Mouse (Mus musculus) embryonic facial prominence, embryonic 15.5 days (tissue): ENCODE measurements around the gene AL731706.2. TPM values are rescaled to one million over a fixed set of nuclear protein-coding genes. Genes with fewer than 3 reads are reported as not detected.

Experiments
- ATAC-seq: fragments of 200-750 bp; cut with Nextera tagmentation; 2 replicates; pipeline ENCODE4 v1.8.0; 2017; ENCODE audit warnings: low read depth, moderate TSS enrichment; ENCODE audit not compliant: insufficient number of reproducible peaks, low FRiP score, low TSS enrichment
- H3K27ac ChIP-seq: fragments of 300-500 bp; sonication (generic); replicated peaks from 2 replicates; pipeline ENCODE4 v1.5.1; 2015; ENCODE audit warnings: mild to moderate bottlenecking, inconsistent platforms
- H3K27me3 ChIP-seq: fragments of 300-500 bp; sonication (generic); 2 replicates; pipeline ENCODE4 v1.6.1; 2015; ENCODE audit warnings: inconsistent platforms
- H3K36me3 ChIP-seq: fragments of 300-500 bp; sonication (generic); 2 replicates; pipeline ENCODE4 v1.6.1; 2015; ENCODE audit warnings: mild to moderate bottlenecking, inconsistent platforms
- H3K4me1 ChIP-seq: fragments of 300-500 bp; sonication (generic); 2 replicates; pipeline ENCODE4 v1.6.1; 2015; ENCODE audit warnings: inconsistent platforms
- H3K4me2 ChIP-seq: fragments of 300-500 bp; sonication (generic); replicated peaks from 2 replicates; pipeline ENCODE4 v1.6.1; 2015; ENCODE audit warnings: mild to moderate bottlenecking, inconsistent platforms
- H3K4me3 ChIP-seq: fragments of 300-500 bp; sonication (generic); replicated peaks from 2 replicates; pipeline ENCODE4 v1.5.1; 2015; ENCODE audit warnings: mild to moderate bottlenecking, inconsistent platforms
- H3K9ac ChIP-seq: fragments of 300-500 bp; sonication (generic); 2 replicates; pipeline ENCODE4 v1.6.1; 2015; ENCODE audit warnings: inconsistent platforms
- H3K9me3 ChIP-seq: fragments of 300-500 bp; sonication (generic); replicated peaks from 2 replicates; pipeline ENCODE4 v1.6.1; 2016; ENCODE audit warnings: inconsistent platforms
- WGBS: fragments of 180-500 bp; shearing (Covaris S2); methylation state at CpG from one replicate; pipeline ENCODE4 v1.1.7; 2015; 5-methylcytosine and 5-hydroxymethylcytosine counted together
- polyA plus RNA-seq: library from polyadenylated mRNA; unstranded; fragments of >200 nt; fragmentation: Nextera tagmentation; extraction: Ambion mirVana; gene quantifications from 2 replicates; pipeline ENCODE4 v1.2.1, GENCODE M21; 2015

AL731706.2 gene
- 39.2 and 40.6 TPM in 2 replicates for polyA plus RNA-seq

- H3K9ac ChIP-seq: no peak within 1 kb of the TSS
- 95% methylated on average over 2 of the region's 2 CpGs for WGBS
- H3K4me3 ChIP-seq: no peak within 1 kb of the TSS
- H3K4me2 ChIP-seq: no peak within 1 kb of the TSS
- peaks cover 5% of the 10 kb centered on the region for H3K4me1 ChIP-seq
- ATAC-seq: no peak
- no peaks in the 10 kb centered on the region for H3K27me3 ChIP-seq
- H3K36me3 ChIP-seq: peaks cover 29% of the 10 kb centered on the region
- no peaks in the 10 kb centered on the region for H3K9me3 ChIP-seq
- no peak within 1 kb of the TSS for H3K27ac ChIP-seq
Observed at GRCm38 (mm10) chr2:136885579-136885978, at the start of gene AL731706.2. Gene AL731706.2 (minus strand): TSS chr2:136885679.

- H3K27ac ChIP-seq: no peak overlapping the region
- H3K27me3 ChIP-seq: no peaks in the 10 kb centered on the region
- peaks cover 19% of the 10 kb centered on the region for H3K4me1 ChIP-seq
- no peak overlapping the region for H3K4me2 ChIP-seq
- H3K36me3 ChIP-seq: no peaks in the 10 kb centered on the region
- no peak overlapping the region for H3K4me3 ChIP-seq
- 60% methylated on average over 4 of the region's 4 CpGs for WGBS
- no peaks in the 10 kb centered on the region for H3K9me3 ChIP-seq
- ATAC-seq: peak; percentile 39
- H3K9ac ChIP-seq: no peak overlapping the region
Observed at GRCm38 (mm10) chr2:136921003-136921408, 35.5 kb upstream of the AL731706.2 start.

- WGBS: 79% methylated on average over 3 of the region's 3 CpGs
- no peaks in the 10 kb centered on the region for H3K9me3 ChIP-seq
- H3K4me3 ChIP-seq: no peak overlapping the region
- H3K36me3 ChIP-seq: no peaks in the 10 kb centered on the region
- H3K27me3 ChIP-seq: no peaks in the 10 kb centered on the region
- no peak overlapping the region for H3K4me2 ChIP-seq
- ATAC-seq: 0 out of 2 replicates have a peak, but pooled peaks have one; percentile 4
- peaks cover 19% of the 10 kb centered on the region for H3K4me1 ChIP-seq
- no peak overlapping the region for H3K27ac ChIP-seq
- H3K9ac ChIP-seq: no peak overlapping the region
Observed at GRCm38 (mm10) chr2:136920257-136920993, 34.9 kb upstream of the AL731706.2 start.

GRCm38 (mm10) chr2:136919433-136919832 lies 34.0 kb upstream of the AL731706.2 start:
- Histone ChIP-seq H3K9me3 (no peaks in the 10 kb centered on the region), H3K9ac (no peak overlapping the region), H3K4me1 (peaks cover 19% of the 10 kb centered on the region), H3K36me3 (no peaks in the 10 kb centered on the region), H3K27me3 (no peaks in the 10 kb centered on the region), H3K27ac (no peak overlapping the region), H3K4me2 (no peak overlapping the region), H3K4me3 (no peak overlapping the region)
- 86% methylated on average over 1 of the region's 1 CpGs for WGBS
- ATAC-seq: no peak

DNA sequence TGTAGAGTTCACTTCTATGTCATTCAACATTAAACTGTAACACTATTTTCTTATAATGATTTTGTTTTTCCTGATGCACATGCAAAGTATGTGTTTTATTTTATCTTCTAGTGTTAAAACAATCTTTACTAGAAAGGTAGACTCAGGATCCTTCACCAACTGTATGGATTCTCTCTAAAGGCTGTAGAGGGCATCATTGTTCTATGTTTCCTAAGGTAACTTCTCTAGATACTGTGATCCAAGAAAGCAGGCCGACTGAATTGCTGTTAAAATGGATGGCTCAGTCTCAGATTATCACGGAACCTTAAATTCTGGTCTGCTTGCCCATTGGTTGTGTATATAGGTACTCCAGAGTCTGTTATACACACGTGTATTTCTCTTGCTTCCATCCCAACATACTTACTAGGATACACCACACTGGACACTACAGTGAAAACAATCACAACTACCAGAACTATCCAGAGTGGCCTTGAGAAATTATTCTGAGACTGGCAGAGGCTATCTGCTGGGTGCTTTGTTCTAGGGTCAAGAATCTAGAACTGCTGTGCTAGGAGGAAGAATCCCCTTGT lies 28.9 kb upstream of the AL731706.2 start:
- H3K36me3 ChIP-seq: no peaks in the 10 kb centered on the region
- H3K9me3 ChIP-seq: no peaks in the 10 kb centered on the region
- H3K4me1 ChIP-seq: peaks cover 12% of the 10 kb centered on the region; the same call in 1 of the 2 replicates
- H3K9ac ChIP-seq: no peak overlapping the region
- no peak overlapping the region for H3K4me2 ChIP-seq
- H3K27ac ChIP-seq: no peak overlapping the region
- ATAC-seq: no peak; the same call in 1 of the 2 replicates
- no peaks in the 10 kb centered on the region for H3K27me3 ChIP-seq
- no peak overlapping the region for H3K4me3 ChIP-seq
- WGBS: 39% methylated on average over 3 of the region's 3 CpGs

GRCm38 (mm10) chr2:136913021-136913420 lies 27.5 kb upstream of the AL731706.2 start:
- H3K27me3 ChIP-seq: no peaks in the 10 kb centered on the region
- WGBS: 76% methylated on average over 3 of the region's 3 CpGs
- H3K27ac ChIP-seq: no peak overlapping the region
- H3K4me2 ChIP-seq: no peak overlapping the region
- H3K4me3 ChIP-seq: no peak overlapping the region
- no peak overlapping the region for H3K9ac ChIP-seq
- no peaks in the 10 kb centered on the region for H3K36me3 ChIP-seq
- no peaks in the 10 kb centered on the region for H3K9me3 ChIP-seq
- peaks cover 12% of the 10 kb centered on the region; the same call in 1 of the 2 replicates for H3K4me1 ChIP-seq
- no peak for ATAC-seq

- WGBS: 25% methylated on average over 4 of the region's 4 CpGs
- H3K4me1 ChIP-seq: peaks cover 10% of the 10 kb centered on the region; the same call in 1 of the 2 replicates
- no peak overlapping the region for H3K4me3 ChIP-seq
- H3K36me3 ChIP-seq: no peaks in the 10 kb centered on the region
- H3K27ac ChIP-seq: no peak overlapping the region
- no peak overlapping the region for H3K9ac ChIP-seq
- H3K4me2 ChIP-seq: no peak overlapping the region
- H3K27me3 ChIP-seq: no peaks in the 10 kb centered on the region
- no peak for ATAC-seq
- no peaks in the 10 kb centered on the region for H3K9me3 ChIP-seq
Observed at GRCm38 (mm10) chr2:136911958-136912411, 26.5 kb upstream of the AL731706.2 start.

- Histone ChIP-seq H3K9ac (no peak overlapping the region), H3K4me3 (no peak overlapping the region), H3K4me1 (peaks cover 6% of the 10 kb centered on the region; the same call in 1 of the 2 replicates), H3K27me3 (no peaks in the 10 kb centered on the region), H3K9me3 (no peaks in the 10 kb centered on the region), H3K27ac (no peak overlapping the region), H3K4me2 (no peak overlapping the region), H3K36me3 (no peaks in the 10 kb centered on the region)
- ATAC-seq: no peak
- 82% methylated on average over 2 of the region's 2 CpGs for WGBS
Observed at GRCm38 (mm10) chr2:136909298-136909697, 23.8 kb upstream of the AL731706.2 start.

GRCm38 (mm10) chr2:136908596-136908995 lies 23.1 kb upstream of the AL731706.2 start:
- peaks cover 6% of the 10 kb centered on the region; the same call in 1 of the 2 replicates for H3K4me1 ChIP-seq
- H3K36me3 ChIP-seq: no peaks in the 10 kb centered on the region
- 47% methylated on average over 3 of the region's 3 CpGs for WGBS
- H3K9me3 ChIP-seq: no peaks in the 10 kb centered on the region
- no peak overlapping the region for H3K9ac ChIP-seq
- H3K27me3 ChIP-seq: no peaks in the 10 kb centered on the region
- no peak for ATAC-seq
- no peak overlapping the region for H3K4me2 ChIP-seq
- H3K27ac ChIP-seq: no peak overlapping the region
- no peak overlapping the region for H3K4me3 ChIP-seq

GRCm38 (mm10) chr2:136896131-136896530 lies 10.7 kb upstream of the AL731706.2 start:
- no peaks in the 10 kb centered on the region for H3K9me3 ChIP-seq
- no peak for ATAC-seq
- H3K9ac ChIP-seq: no peak overlapping the region
- H3K36me3 ChIP-seq: no peaks in the 10 kb centered on the region
- no peak overlapping the region for H3K4me2 ChIP-seq
- H3K4me1 ChIP-seq: no peaks in the 10 kb centered on the region
- no peak overlapping the region for H3K4me3 ChIP-seq
- H3K27me3 ChIP-seq: no peaks in the 10 kb centered on the region
- 57% methylated on average over 2 of the region's 2 CpGs for WGBS
- H3K27ac ChIP-seq: no peak overlapping the region

- no peak overlapping the region for H3K4me3 ChIP-seq
- no peak overlapping the region for H3K4me2 ChIP-seq
- peaks cover 5% of the 10 kb centered on the region for H3K4me1 ChIP-seq
- H3K9ac ChIP-seq: no peak overlapping the region
- WGBS: 87% methylated on average over 2 of the region's 2 CpGs
- no peaks in the 10 kb centered on the region for H3K36me3 ChIP-seq
- no peaks in the 10 kb centered on the region for H3K27me3 ChIP-seq
- no peak overlapping the region for H3K27ac ChIP-seq
- no peak for ATAC-seq
- no peaks in the 10 kb centered on the region for H3K9me3 ChIP-seq
Observed at GRCm38 (mm10) chr2:136894494-136894893, 9.0 kb upstream of the AL731706.2 start.
